Mouse (Mus musculus): ENCODE results near the gene Hdhd5. TPM values are rescaled to one million over a fixed set of nuclear protein-coding genes. Genes with fewer than 3 reads are reported as not detected.

The Hdhd5 gene
- polyA plus RNA-seq, 1 experiment = 9.9 TPM

DNA sequence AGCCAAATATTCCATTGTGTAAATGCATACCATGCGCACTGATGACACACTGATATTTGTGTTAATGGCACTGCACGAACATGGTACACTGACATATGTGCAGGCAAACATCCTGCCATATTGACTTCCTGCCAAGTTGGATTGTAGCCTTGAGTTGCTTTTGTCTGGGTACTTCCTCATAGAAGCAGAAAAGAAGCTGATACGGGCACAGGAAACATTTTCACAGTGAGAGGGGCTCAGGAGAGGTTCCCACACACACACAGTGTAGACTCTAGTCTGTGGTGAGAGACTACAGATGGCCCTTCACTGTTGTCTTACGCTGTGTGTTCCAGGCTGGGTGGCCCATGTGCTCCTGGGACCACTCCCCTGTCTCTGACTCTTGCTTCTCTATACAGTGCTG is 15.9 kb upstream of the Hdhd5 start:
- no peaks in the 10 kb centered on the region for H3K27me3 ChIP-seq (ENCODE audit: control insufficient read depth, insufficient read depth, low read length)
- H3K4me3 ChIP-seq (ENCODE audit: low read depth, low read length) = no peak overlapping the region
- no peaks in the 10 kb centered on the region for H3K4me1 ChIP-seq (ENCODE audit: control insufficient read depth, insufficient read depth, insufficient read length, low read length)
- H3K27ac ChIP-seq (ENCODE audit: insufficient read depth, low read depth, low read length) = no peak overlapping the region
- no peaks in the 10 kb centered on the region for H3K36me3 ChIP-seq (ENCODE audit: control insufficient read depth, insufficient read depth, low read length)
- no peak for TF ChIP-seq CTCF (IDR thresholded peaks at IDR 0.05; ENCODE audit: extremely low read depth, insufficient read length, insufficient replicate concordance, low read depth, low read length)
- TF ChIP-seq POLR2A (IDR thresholded peaks at IDR 0.05; ENCODE audit: low read depth, low read length) = no peak
- WGBS = 60% methylated on average over 4 of the region's 4 CpGs

DNA sequence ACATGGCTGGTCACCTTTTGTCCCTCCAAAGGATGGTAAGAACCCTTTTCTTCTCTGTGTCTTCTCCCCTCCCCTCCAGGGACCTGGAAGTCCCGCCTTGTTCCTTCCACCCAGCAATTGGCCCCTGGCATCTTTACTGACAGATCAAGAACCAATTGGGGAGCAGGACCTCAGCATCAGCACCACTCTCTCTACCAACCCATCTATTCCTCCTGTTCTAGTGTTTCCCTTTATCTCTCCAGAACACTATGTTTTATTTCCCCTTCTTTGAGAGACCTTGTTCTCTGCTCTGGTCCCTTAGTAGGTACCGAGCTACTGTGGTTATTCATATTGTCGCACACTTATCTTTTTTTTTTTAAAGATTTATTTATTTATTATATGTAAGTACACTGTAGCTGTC is 15.2 kb upstream of the Hdhd5 start:
- Histone ChIP-seq H3K27me3 (ENCODE audit: control insufficient read depth, insufficient read depth, low read length) (no peaks in the 10 kb centered on the region), H3K27ac (ENCODE audit: insufficient read depth, low read depth, low read length) (no peak overlapping the region), H3K4me3 (ENCODE audit: low read depth, low read length) (no peak overlapping the region), H3K36me3 (ENCODE audit: control insufficient read depth, insufficient read depth, low read length) (no peaks in the 10 kb centered on the region), H3K4me1 (ENCODE audit: control insufficient read depth, insufficient read depth, insufficient read length, low read length) (no peaks in the 10 kb centered on the region)
- 79% methylated on average over 3 of the region's 3 CpGs for WGBS
- no peak for TF ChIP-seq POLR2A (IDR thresholded peaks at IDR 0.05; ENCODE audit: low read depth, low read length)
- no peak for TF ChIP-seq CTCF (IDR thresholded peaks at IDR 0.05; ENCODE audit: extremely low read depth, insufficient read length, insufficient replicate concordance, low read depth, low read length)

DNA sequence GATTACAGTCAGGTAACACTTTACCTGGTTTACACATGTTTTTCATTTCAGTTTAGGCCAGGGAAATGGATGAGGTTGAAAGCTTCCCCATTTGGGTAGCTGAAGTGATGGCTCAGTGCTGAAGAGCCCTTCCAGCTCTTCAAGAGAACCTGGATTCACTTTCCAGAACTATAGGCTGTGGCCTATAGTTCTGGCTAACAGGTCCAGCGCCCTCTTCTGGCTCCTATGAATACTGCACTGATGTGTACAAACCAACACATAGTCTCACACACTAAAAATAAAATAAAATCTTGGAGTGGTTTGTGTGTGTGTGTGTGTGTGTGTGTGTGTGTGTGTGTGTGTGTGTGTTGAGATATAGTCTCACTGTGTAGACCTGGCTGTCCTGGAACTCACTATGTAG is 10.9 kb upstream of the Hdhd5 start:
- Histone ChIP-seq H3K27me3 (ENCODE audit: control insufficient read depth, insufficient read depth, low read length) (no peaks in the 10 kb centered on the region), H3K4me1 (ENCODE audit: control insufficient read depth, insufficient read depth, insufficient read length, low read length) (peaks cover 2% of the 10 kb centered on the region; the same call in 1 of the 2 replicates), H3K27ac (ENCODE audit: insufficient read depth, low read depth, low read length) (no peak overlapping the region), H3K4me3 (ENCODE audit: low read depth, low read length) (no peak overlapping the region), H3K36me3 (ENCODE audit: control insufficient read depth, insufficient read depth, low read length) (no peaks in the 10 kb centered on the region)
- no peak for TF ChIP-seq POLR2A (IDR thresholded peaks at IDR 0.05; ENCODE audit: low read depth, low read length)
- peak; percentile 23; the same call in 1 of the 2 replicates for TF ChIP-seq CTCF (IDR thresholded peaks at IDR 0.05; ENCODE audit: extremely low read depth, insufficient read length, insufficient replicate concordance, low read depth, low read length)
- WGBS = 20% methylated on average over 1 of the region's 1 CpGs

DNA sequence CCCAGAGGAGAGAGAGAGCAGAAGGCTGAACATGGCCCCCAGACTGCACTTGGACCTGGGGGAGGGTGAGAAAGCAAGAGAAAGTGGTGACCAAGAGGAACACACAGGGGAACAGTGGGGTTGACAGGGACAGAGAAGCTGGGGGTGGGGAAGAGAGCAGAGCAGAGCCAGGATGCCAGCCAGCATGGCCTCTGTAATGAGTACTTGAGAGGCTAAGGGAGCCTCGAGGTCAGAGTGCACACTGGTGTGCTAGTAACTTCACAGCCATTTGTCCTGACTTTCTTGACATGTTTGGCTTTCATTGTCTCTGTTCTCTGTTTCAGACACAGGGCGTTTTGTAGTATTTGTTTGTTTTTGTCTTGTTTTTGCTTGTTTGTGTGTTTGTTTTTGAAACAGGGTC is 10.3 kb upstream of the Hdhd5 start:
- TF ChIP-seq POLR2A (IDR thresholded peaks at IDR 0.05; ENCODE audit: low read depth, low read length) (no peak), CTCF (IDR thresholded peaks at IDR 0.05; ENCODE audit: extremely low read depth, insufficient read length, insufficient replicate concordance, low read depth, low read length) (no peak)
- Histone ChIP-seq H3K36me3 (ENCODE audit: control insufficient read depth, insufficient read depth, low read length) (no peaks in the 10 kb centered on the region), H3K27ac (ENCODE audit: insufficient read depth, low read depth, low read length) (no peak overlapping the region), H3K27me3 (ENCODE audit: control insufficient read depth, insufficient read depth, low read length) (no peaks in the 10 kb centered on the region), H3K4me3 (ENCODE audit: low read depth, low read length) (no peak overlapping the region), H3K4me1 (ENCODE audit: control insufficient read depth, insufficient read depth, insufficient read length, low read length) (peaks cover 2% of the 10 kb centered on the region; the same call in 1 of the 2 replicates)
- WGBS = 38% methylated on average over 2 of the region's 2 CpGs

DNA sequence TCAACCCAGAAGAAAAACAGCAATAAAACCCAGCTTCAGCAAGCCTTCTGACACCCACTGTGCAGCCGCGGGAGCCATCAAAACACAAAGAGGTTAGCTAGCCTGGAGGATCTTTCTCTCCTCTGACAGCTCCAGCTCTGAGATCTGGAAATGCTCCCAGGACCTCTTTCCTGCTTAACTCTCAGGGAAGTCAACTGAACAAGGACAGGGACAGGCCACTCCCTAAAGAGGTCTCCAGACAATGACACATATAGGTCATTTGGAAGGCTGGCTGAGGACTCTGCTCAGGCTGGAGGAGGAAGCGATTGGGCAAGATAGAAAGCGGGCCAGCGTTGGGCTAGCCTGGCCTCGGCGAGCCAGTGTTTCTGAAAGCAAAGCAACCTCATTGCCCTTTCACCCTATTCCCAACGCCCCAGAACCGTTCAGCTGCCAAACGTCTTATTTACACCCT is 8.7 kb upstream of the Hdhd5 start:
- no peaks in the 10 kb centered on the region for H3K27me3 ChIP-seq (ENCODE audit: control insufficient read depth, insufficient read depth, low read length)
- TF ChIP-seq CTCF (IDR thresholded peaks at IDR 0.05; ENCODE audit: extremely low read depth, insufficient read length, insufficient replicate concordance, low read depth, low read length) (no peak), POLR2A (IDR thresholded peaks at IDR 0.05; ENCODE audit: low read depth, low read length) (no peak)
- 52% methylated on average over 10 of the region's 10 CpGs for WGBS
- no peaks in the 10 kb centered on the region for H3K36me3 ChIP-seq (ENCODE audit: control insufficient read depth, insufficient read depth, low read length)
- no peak overlapping the region for H3K4me3 ChIP-seq (ENCODE audit: low read depth, low read length)
- peaks cover 2% of the 10 kb centered on the region; the same call in 1 of the 2 replicates for H3K4me1 ChIP-seq (ENCODE audit: control insufficient read depth, insufficient read depth, insufficient read length, low read length)
- no peak overlapping the region for H3K27ac ChIP-seq (ENCODE audit: insufficient read depth, low read depth, low read length)

DNA sequence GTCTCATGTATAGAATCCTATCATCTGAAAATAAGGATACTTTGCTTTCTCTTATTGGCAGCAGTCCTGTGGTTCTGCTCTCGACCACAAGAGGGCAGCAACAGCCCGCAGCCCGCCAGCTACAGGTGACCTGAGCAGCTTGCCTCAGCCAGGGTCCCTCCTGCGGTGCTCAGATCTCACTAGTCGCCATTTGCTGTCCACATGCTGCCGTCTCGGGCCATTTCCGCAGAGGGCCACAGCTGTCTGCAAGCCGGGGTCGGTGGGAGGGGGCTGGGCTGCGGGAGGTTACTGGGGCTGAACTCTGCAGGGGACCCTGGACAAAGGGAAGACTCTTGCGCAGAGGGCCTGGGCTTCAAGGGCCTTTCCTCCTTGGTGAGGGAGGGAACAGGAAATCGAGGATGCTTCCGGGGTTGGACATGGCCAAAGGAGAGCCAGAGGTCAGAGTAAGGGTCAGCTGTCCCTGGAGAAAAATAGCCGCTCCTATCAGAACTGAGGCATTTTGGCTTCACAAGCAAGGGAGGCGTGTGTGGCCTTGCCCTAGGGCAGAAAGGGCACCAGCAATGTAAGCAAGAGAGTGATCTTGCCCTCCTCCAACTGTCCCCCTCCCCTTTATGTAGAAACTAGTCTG is 8.1 kb upstream of the Hdhd5 start:
- peaks cover 2% of the 10 kb centered on the region; the same call in 1 of the 2 replicates for H3K4me1 ChIP-seq (ENCODE audit: control insufficient read depth, insufficient read depth, insufficient read length, low read length)
- no peak overlapping the region for H3K27ac ChIP-seq (ENCODE audit: insufficient read depth, low read depth, low read length)
- no peak overlapping the region for H3K4me3 ChIP-seq (ENCODE audit: low read depth, low read length)
- WGBS = 16% methylated on average over 16 of the region's 16 CpGs
- H3K27me3 ChIP-seq (ENCODE audit: control insufficient read depth, insufficient read depth, low read length) = no peaks in the 10 kb centered on the region
- TF ChIP-seq POLR2A (IDR thresholded peaks at IDR 0.05; ENCODE audit: low read depth, low read length) (no peak), CTCF (IDR thresholded peaks at IDR 0.05; ENCODE audit: extremely low read depth, insufficient read length, insufficient replicate concordance, low read depth, low read length) (peak; percentile 94)
- H3K36me3 ChIP-seq (ENCODE audit: control insufficient read depth, insufficient read depth, low read length) = no peaks in the 10 kb centered on the region

DNA sequence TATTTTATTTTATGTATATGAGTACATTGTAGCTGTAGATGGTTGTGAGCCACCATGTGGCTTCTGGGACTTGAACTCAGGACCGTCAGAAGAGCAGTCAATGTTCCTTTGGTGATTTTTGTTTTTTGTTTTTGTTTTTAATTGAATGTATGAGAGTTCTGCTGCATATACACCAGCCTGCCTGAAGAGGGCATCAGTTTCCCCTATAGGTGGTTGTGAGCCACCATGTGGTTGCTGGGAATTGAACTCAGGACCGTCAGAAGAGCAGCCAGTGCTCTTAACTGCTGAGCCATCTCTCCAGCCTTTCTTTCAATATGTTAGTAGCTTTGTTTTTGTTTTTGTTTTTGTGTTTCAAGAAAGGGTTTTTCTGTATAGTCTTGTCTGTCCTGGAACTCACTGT is 5.2 kb upstream of the Hdhd5 start:
- Histone ChIP-seq H3K4me1 (ENCODE audit: control insufficient read depth, insufficient read depth, insufficient read length, low read length) (peaks cover 5% of the 10 kb centered on the region), H3K27ac (ENCODE audit: insufficient read depth, low read depth, low read length) (no peak overlapping the region), H3K4me3 (ENCODE audit: low read depth, low read length) (no peak overlapping the region), H3K27me3 (ENCODE audit: control insufficient read depth, insufficient read depth, low read length) (no peaks in the 10 kb centered on the region), H3K36me3 (ENCODE audit: control insufficient read depth, insufficient read depth, low read length) (no peaks in the 10 kb centered on the region)
- TF ChIP-seq CTCF (IDR thresholded peaks at IDR 0.05; ENCODE audit: extremely low read depth, insufficient read length, insufficient replicate concordance, low read depth, low read length) = no peak
- TF ChIP-seq POLR2A (IDR thresholded peaks at IDR 0.05; ENCODE audit: low read depth, low read length) = no peak
- WGBS = 80% methylated on average over 2 of the region's 2 CpGs
